Mouse (Mus musculus) bone marrow, adult 2 months (tissue): ENCODE data around the gene Cenpu.

Experiments used
- CTCF ChIP-seq: fragments of 200-500 bp; IDR thresholded peaks from 2 replicates; pipeline ENCODE4 v1.5.1; 2011; ENCODE audit warnings: low read length, control low read depth; ENCODE audit not compliant: control insufficient read depth, insufficient read depth
- POLR2A ChIP-seq: fragments of 200-500 bp; IDR thresholded peaks from 2 replicates; pipeline ENCODE4 v1.6.1; 2011; ENCODE audit warnings: low read depth, mild to moderate bottlenecking, control low read depth, low read length, borderline replicate concordance; ENCODE audit not compliant: control insufficient read depth

- no peak for TF ChIP-seq POLR2A
- TF ChIP-seq CTCF = no peak
Measured at GRCm38 (mm10) chr8:46587911-46588310, 36.1 kb downstream of the Cenpu start.
